ENCODE assay signal across 9 mouse cellular contexts in the genomic region with DNA sequence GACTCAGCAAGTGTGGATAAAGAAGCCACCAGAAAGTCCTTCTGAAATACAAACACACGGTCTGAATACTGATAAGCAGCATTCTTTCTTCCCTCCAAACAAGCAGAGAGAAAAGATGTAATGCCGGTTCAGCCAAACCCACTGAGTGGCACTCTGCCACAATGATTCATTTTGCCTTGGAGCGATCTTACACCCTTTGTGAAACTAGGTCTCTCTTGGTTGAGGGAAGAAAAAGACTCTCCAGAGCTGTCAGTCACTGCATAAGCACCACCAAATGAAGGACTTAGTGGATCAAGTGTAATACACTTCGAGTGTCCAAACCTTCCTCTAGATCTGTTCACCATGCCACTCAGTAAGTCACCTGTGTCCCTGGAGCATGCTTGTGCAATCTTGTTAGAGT. TPM values are rescaled to one million over a fixed set of nuclear protein-coding genes. Genes with fewer than 3 reads are reported as not detected.
DNase-seq lines count a peak whose midpoint lies in the region; ATAC-seq lines count a peak whose summit lies in the region.
"Had no signal": no experiment of that assay in that cellular context is flagged by ENCODE, and none has a peak within 500 bp of the region (broad histone marks: within the 10 kb centered on the region; RNA-seq: fewer than 3 reads in every experiment).

No protein-coding gene starts in this region.

- intact Hi-C loops in heart, postnatal 14 days (cut with DNase I) = no loop called here

- ATAC-seq in frontal cortex, adult (ENCODE audit: low TSS enrichment) = peak; percentile 62
- ATAC-seq in activated CD4-positive, CD25-positive, alpha-beta regulatory T cell, adult 4 months = no peak
- ATAC-seq: intestine, embryonic 16.5 days had no signal

- DNase-seq in frontal cortex, postnatal 14 days (ENCODE audit: low spot score in 2 of 2) = no peak
- peak; percentile 66 for DNase-seq in right cerebral cortex, adult 18-20 months
- no peak for DNase-seq in right cerebral cortex, postnatal 4 days
- DNase-seq in heart, postnatal 14 days = peak; percentile 24 to 42
- peak; percentile 41 for DNase-seq in telencephalon, adult 2 months (ENCODE audit: low read depth, low spot score)
- no peak for DNase-seq in testis, postnatal 10 days (ENCODE audit: low spot score)

RNA-seq across cellular contexts. Expression of a gene that starts 34.1 kb away (rescaled TPM):
- under 1 TPM; 0.44 to 0.84 TPM for total RNA-seq in heart, postnatal 14 days (2021)
- polyA plus RNA-seq in activated CD4-positive, CD25-positive, alpha-beta regulatory T cell, adult 4 months (2017; shearing (Covaris generic)) = 1 to 10 TPM; 4.5 to 4.6 TPM

RNA-seq across cellular contexts. Expression of a gene that starts 39.8 kb away (rescaled TPM):
- 10 to 100 TPM; 10.4 to 10.6 TPM for total RNA-seq in heart, postnatal 14 days (2021)
- polyA plus RNA-seq in activated CD4-positive, CD25-positive, alpha-beta regulatory T cell, adult 4 months (2017; shearing (Covaris generic)) = 10 to 100 TPM; 66.2 to 68.5 TPM

Comparison
In these comparisons a context has a peak if more than half of its experiments do, and no peak if none do; other contexts are left out.
1. DNase-seq: peak in right cerebral cortex, adult 18-20 months (single experiment), heart, postnatal 14 days (2 of 2) and telencephalon, adult 2 months (single experiment); none in frontal cortex, postnatal 14 days (0 of 2), right cerebral cortex, postnatal 4 days (single experiment) and testis, postnatal 10 days (single experiment).